23 mouse cellular contexts compared by ENCODE assay signal in the genomic region with DNA sequence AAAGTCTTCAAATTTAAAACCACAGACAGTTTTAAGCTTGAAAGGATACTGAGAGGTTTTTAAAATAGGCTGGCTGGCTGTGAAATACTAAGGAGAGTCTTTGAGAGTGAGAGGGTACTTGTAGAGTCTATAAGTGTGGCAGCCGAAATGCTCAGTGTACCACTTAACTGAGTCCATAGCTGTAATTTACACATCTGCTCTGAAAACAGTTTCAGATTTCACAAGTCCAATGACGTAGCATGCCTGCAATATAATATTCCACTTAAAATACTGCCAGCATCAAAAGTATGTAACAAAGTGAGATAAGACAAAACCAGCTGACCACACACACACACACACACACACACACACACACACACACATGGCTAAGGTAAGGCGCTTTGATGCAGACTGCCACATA.
DNase-seq lines count a peak whose midpoint lies in the region; ATAC-seq and TF ChIP-seq lines count a peak whose summit lies in the region.
"Had no signal": no experiment of that assay in that cellular context is flagged by ENCODE, and none has a peak within 500 bp of the region (broad histone marks: within the 10 kb centered on the region; RNA-seq: fewer than 3 reads in every experiment).

No protein-coding gene starts in this region.

- peaks cover 86% of the 10 kb centered on the region for H3K4me1 ChIP-seq in heart, embryonic 13.5 days
- H3K4me1 ChIP-seq in intestine, embryonic 14.5 days (replicated peaks; ENCODE audit: control insufficient read depth, insufficient read depth, low read length), result peaks cover 55% of the 10 kb centered on the region
- H3K4me1 ChIP-seq in intestine, postnatal 0 days (replicated peaks; ENCODE audit: control insufficient read depth, insufficient read depth, low read length), result peaks cover 19% of the 10 kb centered on the region

- H3K4me3 ChIP-seq in heart, embryonic 13.5 days, result no peak overlapping the region
- H3K4me3 ChIP-seq in intestine, embryonic 14.5 days (ENCODE audit: low read depth, low read length), result no peak overlapping the region
- H3K4me3 ChIP-seq in intestine, postnatal 0 days (ENCODE audit: low read depth, low read length), result no peak overlapping the region
- H3K4me3 ChIP-seq: embryonic facial prominence, embryonic 12.5 days; forebrain, embryonic 12.5 days; heart, embryonic 10.5 days; hindbrain, embryonic 12.5 days had no signal

- H3K9ac ChIP-seq in heart, embryonic 13.5 days, result 0 out of 2 replicates have a peak overlapping the region, but pooled peaks have one; percentile 6
- no peak overlapping the region for H3K9ac ChIP-seq in intestine, embryonic 14.5 days (ENCODE audit: low read length)
- no peak overlapping the region for H3K9ac ChIP-seq in intestine, postnatal 0 days (ENCODE audit: low read depth, low read length)
- H3K9ac ChIP-seq: embryonic facial prominence, embryonic 12.5 days; forebrain, embryonic 12.5 days; hindbrain, embryonic 12.5 days had no signal

- no peak overlapping the region for H3K4me2 ChIP-seq in heart, embryonic 13.5 days
- no peak overlapping the region for H3K4me2 ChIP-seq in intestine, embryonic 14.5 days (ENCODE audit: low read length)
- no peak overlapping the region for H3K4me2 ChIP-seq in intestine, postnatal 0 days (replicated peaks; ENCODE audit: low read depth)
- H3K4me2 ChIP-seq: embryonic facial prominence, embryonic 12.5 days; forebrain, embryonic 12.5 days; hindbrain, embryonic 12.5 days had no signal

- WGBS in heart, embryonic 13.5 days, result 78% methylated on average over 3 of the region's 3 CpGs
- 86% methylated on average over 3 of the region's 3 CpGs for WGBS in intestine, embryonic 14.5 days
- 86% methylated on average over 3 of the region's 3 CpGs for WGBS in intestine, postnatal 0 days

- DNase-seq in heart, adult 8-10 months (ENCODE audit: low spot score), result no peak
- DNase-seq in intestine, embryonic 14.5 days (ENCODE audit: low spot score), result no peak
- DNase-seq in lung, postnatal 36 days, result peak; percentile 20
- no peak for DNase-seq in lung, postnatal 10 days
- DNase-seq in yolk sac, embryonic 10.5 days (ENCODE audit: low spot score), result no peak
- DNase-seq: adrenal gland, postnatal 14 days; cerebellum, adult 11-12 months; cerebellum, adult 9-10 months; cerebellum, postnatal 25 days; gastrocnemius, postnatal 14 days; heart, postnatal 36 days had no signal

- peaks cover 11% of the 10 kb centered on the region for H3K36me3 ChIP-seq in heart, embryonic 13.5 days
- H3K36me3 ChIP-seq in intestine, embryonic 14.5 days (ENCODE audit: control insufficient read depth, insufficient read depth, low read length), result no peaks in the 10 kb centered on the region; the same call in 1 of the 2 replicates
- no peaks in the 10 kb centered on the region for H3K36me3 ChIP-seq in intestine, postnatal 0 days (ENCODE audit: control insufficient read depth, insufficient read depth)
- H3K36me3 ChIP-seq: forebrain, embryonic 12.5 days; heart, embryonic 10.5 days; hindbrain, embryonic 12.5 days had no signal

- ATAC-seq in heart, embryonic 13.5 days (ENCODE audit: extremely low read depth, insufficient number of reproducible peaks, low FRiP score, low TSS enrichment), result no peak
- no peak for ATAC-seq in intestine, embryonic 14.5 days (replicated peaks; ENCODE audit: low FRiP score, low TSS enrichment, low read depth)
- no peak for ATAC-seq in intestine, postnatal 0 days
- ATAC-seq: activated CD4-positive, CD25-positive, alpha-beta regulatory T cell, adult 4 months; forebrain, embryonic 16.5 days; hindbrain, embryonic 16.5 days; inflammation-experienced regulatory T-cells, adult 6 months; Patski had no signal

- no peaks in the 10 kb centered on the region for H3K27me3 ChIP-seq in heart, embryonic 13.5 days (replicated peaks)
- H3K27me3 ChIP-seq in intestine, embryonic 14.5 days (replicated peaks; ENCODE audit: control insufficient read depth, insufficient read depth, low read length), result no peaks in the 10 kb centered on the region
- 0 out of 2 replicates have a peak, but pooled peaks cover 2% of the 10 kb centered on the region for H3K27me3 ChIP-seq in intestine, postnatal 0 days (replicated peaks; ENCODE audit: control insufficient read depth, insufficient read depth, low read length)
- H3K27me3 ChIP-seq: CH12.LX; embryonic facial prominence, embryonic 12.5 days; Patski had no signal

- no peak for TF ChIP-seq CTCF in intestine, postnatal 0 days (IDR thresholded peaks at IDR 0.05; ENCODE audit: low read depth)

- H3K9me3 ChIP-seq in heart, embryonic 13.5 days, result no peaks in the 10 kb centered on the region
- H3K9me3 ChIP-seq in intestine, embryonic 14.5 days (ENCODE audit: control insufficient read depth, low read length), result no peaks in the 10 kb centered on the region
- H3K9me3 ChIP-seq in intestine, postnatal 0 days (ENCODE audit: control insufficient read depth), result no peaks in the 10 kb centered on the region
- H3K9me3 ChIP-seq: embryonic facial prominence, embryonic 12.5 days; forebrain, embryonic 12.5 days; heart, embryonic 10.5 days; hindbrain, embryonic 12.5 days had no signal

- peak overlapping the region; percentile 80 for H3K27ac ChIP-seq in heart, embryonic 13.5 days (replicated peaks)
- peak overlapping the region; percentile 16; the same call in 1 of the 2 replicates for H3K27ac ChIP-seq in intestine, embryonic 14.5 days (ENCODE audit: low read depth)
- H3K27ac ChIP-seq in intestine, postnatal 0 days (ENCODE audit: low read depth, low read length), result no peak overlapping the region
- H3K27ac ChIP-seq: embryonic facial prominence, embryonic 12.5 days; forebrain, embryonic 12.5 days; hindbrain, embryonic 12.5 days had no signal
